Mouse (Mus musculus) cerebellum, postnatal 14 days (tissue): ENCODE measurements around the gene Dnmt3a.
A peak's percentile ranks its signal among the peaks of the same experiment; 100 is the strongest.

Experiments used
- DNase-seq, 2 experiments: peaks; one replicate each; pipeline ENCODE4 v3.0.0; 2021; ENCODE audit warnings: mixed read lengths in 2 of 2

The Dnmt3a gene

DNA sequence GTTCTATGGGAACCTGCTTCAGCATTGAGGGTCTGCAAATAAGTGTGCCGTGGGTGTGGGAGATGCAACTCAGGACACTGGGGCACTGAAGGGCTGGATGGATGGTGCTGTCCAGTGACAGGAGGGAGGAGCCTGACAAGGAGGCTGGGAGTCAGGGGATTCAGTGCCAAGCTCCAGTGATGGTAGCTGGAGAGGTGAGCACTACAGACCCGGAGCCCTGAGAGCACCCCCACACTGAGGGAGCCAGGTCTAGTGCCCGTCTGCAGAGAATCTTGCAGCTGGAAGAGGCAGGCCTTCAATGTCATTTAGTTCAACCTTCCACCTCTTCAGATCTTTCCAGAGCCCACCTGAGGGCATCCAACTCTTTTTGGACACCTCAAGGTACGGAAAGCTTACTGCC lies at the start of gene Dnmt3a:
Gene Dnmt3a (plus strand): TSS at position 156 of the 400 bp plus-strand sequence.
- peak in 1 of 2 experiments; percentile 52 for DNase-seq

DNA sequence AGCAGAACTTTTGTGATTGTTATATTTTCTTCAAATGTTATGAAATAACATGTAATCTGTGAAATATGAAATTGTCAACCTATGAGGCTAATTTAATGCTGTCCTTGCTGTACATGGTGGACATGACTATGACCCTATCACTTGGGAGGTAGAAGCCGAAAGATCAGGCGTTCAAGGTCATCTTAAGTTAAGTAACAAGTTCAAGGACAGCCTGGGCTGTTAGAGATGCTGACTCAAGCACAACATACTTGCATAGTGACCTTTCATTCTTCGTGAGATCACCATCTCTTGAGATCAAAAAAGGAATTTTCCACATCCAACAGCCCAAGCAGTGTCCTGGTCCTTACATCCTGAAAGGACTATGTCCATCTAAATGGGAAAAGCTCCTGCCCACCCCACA lies 49.6 kb upstream of the Dnmt3a start:
- DNase-seq: no peak

DNA sequence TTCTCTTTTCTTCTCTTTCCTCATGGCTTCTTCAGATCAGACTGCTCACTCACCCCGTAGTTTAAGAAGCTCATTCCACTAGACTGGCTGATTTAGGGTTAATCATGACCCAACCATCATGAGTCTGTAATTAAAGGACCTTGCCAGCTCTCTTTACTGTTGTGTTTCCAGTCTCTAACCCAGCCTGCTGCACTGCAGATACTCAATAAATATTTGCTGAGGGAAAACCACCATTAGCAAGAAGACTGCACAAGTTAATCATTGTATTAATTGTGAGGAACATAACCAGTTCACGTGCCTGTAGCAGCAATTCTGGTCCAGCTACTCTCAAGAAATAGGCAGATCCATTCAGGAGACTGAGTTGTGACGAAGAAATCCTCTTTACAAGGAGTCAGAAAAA lies 47.7 kb upstream of the Dnmt3a start:
- no peak for DNase-seq

DNA sequence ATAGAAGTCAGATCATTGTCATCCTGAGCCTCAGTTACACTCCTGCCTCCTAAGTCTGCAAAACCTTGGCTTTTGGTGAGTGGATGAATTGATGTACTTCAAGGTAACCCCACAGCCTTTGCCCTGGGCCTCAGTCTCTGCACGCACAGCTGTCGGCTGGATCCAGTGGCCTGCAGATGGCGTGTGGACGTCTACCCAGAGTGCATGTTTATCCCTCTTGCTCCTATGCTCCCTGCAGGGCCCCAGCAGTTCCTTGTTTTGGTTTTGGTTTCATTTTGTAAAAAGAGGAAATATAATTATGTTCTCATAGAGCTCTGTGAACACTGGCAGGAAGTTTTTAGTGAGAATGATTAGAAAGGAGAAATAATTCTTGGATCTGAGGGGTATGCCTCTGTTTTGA lies 46.4 kb upstream of the Dnmt3a start:
- no peak for DNase-seq

DNA sequence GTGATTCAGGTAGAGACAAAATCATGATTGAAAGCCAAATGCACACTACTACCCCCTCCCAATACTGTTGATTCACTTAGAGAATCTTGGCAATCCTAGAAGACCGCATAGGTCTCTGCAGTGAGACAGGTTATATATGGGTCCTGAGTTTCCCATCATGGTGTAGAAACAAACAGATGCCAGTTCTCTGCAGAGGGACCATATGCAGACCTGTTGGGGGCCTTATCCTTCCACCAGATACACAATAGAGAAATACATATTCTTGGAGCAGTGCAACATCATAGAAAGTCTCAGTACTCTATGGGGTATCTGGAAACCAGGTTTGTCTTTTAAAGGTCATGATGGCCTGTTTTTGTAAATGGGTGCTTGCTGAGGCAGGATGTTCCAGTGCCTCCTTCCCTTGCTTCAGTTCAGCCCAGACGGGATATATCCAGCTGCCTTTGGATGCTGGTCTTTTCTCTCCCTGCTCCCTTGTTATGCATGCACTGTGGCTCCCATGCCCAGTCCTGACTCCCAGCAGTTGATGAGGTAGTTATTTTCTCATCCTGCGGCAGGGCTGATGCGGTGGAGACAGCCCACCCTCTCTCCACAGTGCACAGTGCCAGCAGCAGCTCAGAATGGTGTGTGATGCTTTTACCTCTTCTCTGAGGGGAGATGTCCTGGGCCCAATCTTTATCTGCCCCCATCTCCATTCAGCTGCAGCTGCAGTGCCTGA lies 44.8 kb upstream of the Dnmt3a start:
- DNase-seq: peak in 1 of 2 experiments; percentile 73

DNA sequence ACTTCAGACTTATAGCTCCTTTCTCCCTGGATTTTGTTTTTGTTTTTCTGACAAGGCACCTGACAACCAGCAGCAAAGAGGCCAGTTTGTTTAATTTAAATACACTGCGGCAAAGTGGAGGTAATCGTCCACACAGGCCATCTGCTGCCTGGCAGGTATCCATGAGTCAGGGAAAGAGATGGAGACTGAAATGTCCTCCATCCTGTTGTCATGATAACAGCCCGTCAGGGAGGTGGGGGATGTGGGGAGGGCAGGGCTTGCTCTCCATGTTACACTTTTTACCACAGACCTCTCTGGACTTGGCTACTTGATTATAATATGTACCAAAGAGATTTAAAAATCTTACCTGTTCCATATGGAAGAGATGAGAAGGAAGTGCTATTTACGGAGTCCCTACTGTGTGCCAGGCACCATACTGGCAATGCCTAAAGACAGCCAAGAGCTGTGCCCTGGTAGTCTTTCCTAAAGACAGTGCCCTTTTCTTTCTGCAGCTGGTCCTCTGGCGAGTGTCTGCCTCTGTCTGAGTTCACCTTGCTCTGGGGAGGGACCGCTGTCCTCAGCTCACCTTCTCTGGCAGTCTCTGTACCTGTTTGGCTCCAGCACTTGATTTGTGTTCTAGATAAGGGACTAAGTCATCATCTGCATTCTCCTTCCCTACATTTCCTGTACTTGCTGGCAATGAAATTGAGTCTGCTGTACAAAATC lies 44.1 kb upstream of the Dnmt3a start:
- peak; percentile 95 to 96 for DNase-seq

DNA sequence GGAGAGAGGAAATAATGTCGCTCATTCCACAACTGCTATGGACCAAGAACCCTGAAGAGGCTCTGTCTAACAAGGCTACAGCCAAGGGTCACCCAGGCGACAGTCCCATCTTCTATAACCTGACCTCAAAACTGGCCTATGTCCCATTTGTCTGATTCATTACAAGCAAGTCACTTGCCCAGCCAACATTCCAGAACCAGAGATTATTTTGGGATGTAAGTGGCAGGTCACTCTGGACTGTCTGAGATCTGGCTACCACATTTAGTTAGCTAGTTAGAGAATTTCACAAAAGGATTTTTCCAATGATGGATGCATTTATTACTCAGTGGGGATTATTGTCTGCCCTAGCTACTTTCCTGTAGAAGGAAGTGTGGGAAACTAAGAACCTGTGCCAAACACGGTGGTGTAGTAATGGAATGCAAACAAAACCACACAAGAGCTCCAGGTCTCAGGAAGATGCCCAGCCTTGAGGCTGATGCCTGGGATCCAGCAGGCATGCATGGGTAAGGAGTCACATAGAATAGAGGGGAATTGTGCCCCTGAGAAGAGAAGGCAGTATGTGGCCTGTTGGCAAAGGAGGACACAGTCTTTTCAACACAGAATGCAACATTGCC lies 41.5 kb upstream of the Dnmt3a start:
- DNase-seq: no peak

DNA sequence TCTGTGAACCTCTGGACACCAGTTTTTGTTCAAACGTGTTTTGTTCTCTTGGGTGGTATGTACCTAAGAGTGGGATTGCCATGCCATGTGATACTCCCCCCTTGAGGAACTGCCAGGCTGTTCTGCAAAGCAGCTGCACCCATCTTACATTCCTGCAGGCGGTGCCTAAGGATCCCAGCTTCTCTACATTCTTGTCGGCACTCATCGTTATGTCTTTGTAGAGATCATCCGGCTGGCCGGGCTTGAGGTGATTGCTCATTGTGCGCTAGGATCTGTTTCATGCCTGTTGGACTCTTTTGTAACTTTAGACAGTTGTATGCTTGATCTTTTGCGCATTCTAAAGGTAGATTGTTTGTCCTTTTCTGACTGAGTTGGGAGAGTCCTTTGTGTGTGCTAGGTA lies 38.4 kb upstream of the Dnmt3a start:
- no peak for DNase-seq

DNA sequence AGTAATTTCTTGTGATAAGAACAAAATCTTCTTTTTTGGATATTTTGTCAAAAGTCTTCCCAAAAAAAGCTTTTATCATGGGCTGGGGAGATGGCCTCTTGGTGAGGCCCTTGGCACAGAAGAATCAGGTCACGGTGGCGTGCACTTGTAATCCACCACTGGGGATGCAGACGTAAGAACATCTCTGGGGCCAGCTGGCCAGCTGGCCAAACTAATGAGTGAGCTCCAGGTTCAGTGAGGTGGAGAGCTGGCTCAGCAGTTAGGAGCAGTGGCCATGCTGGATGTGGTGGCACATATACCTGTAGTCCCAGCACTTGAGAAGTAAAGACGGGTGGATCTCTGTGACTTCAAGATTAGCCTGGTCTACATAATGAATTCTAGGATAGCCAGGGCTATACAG lies 37.4 kb upstream of the Dnmt3a start:
- no peak for DNase-seq

DNA sequence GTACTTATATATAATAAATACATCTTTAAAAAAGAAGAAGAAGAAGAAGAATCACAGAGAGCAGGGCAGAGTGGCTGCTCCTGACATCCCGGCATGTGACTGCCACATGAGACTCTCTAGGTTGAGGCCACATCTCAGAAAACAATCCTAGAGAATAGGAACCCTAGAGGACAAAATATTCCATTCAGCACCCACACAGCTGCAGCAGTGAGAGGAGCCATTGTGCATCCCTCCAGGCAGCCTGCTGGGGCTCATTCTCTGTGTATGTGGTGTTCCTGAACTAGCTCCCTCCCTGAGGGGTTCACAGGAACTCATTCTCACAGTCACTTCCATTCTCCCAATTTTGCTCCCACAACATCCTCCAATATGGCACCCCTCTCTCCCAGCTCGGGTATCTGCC lies 35.3 kb upstream of the Dnmt3a start:
- no peak for DNase-seq

DNA sequence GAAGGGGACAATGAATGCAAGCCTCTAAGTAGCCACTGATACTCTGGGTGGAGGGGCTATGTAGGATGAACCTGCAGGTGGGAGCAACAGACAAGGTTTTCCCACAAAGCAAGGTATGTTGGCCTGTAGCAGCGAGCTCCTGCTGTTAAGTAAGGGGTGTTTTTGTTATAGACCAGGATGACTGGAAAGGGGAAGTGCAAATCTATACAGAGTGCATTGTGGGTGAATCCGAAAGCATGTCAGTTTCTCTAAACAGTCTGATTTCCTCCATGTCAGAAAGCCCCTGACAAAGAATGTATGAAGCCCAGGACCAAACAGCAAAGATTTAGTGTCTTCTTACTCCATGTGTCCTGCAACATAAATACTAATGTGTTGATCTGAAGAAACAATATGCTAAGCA lies 34.7 kb upstream of the Dnmt3a start:
- no peak for DNase-seq

DNA sequence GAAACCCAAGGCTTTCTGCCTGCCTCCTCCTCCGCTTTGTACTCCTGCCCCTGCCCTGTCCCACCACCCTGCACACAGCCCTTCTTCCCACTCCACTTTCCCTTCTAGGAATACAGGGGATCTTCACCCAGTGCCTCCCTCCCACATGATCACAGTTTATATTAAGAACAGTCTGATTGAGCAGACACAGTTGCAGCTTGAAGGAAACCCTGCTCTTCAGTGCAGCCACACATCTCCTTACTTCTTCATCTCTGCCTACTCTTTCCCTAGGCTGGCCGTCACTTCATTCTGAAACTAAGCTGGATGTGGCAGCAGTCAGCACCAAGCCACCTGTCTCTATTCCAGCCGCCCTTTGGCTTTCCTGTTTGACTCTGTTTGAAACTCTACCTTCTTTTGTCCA lies 32.2 kb upstream of the Dnmt3a start:
- DNase-seq: no peak

DNA sequence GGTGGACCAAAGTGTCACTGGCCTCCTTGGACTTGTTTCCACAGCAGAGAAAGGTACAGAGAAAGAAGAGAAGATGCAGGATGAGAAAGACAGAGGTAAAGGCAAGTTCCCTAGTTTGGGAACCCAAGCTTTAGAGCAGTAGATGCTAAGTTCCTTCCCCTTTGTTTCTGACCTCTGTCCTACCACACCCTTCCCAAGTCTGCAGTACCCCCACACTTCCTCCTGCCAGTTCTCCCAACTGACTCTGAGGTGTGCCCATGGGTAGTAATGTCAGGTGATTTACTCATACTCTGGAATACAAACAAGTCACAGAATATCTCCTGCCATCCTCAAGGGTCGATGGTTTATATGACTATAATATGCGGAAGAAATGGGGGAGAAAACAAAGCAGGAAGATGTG lies 29.8 kb upstream of the Dnmt3a start:
- no peak for DNase-seq

DNA sequence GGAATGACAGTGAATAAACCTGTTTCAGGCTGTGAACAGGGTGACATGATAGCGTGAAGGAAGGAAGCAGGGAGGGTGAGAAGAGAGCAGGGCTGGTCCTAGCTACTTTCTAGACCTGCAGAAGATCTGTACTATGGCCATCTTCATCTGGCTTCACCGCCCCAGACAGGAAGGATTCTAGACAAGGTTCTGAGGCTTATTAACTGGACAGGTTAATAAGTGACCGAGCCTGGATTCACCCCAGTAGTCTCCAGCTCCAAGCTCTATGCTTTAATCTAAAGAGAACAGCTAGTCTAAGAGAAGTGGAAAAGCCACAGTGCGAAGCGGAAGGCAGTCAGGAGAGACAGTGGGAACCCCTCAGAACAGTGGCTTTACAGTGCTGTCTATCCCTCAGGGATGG lies 28.1 kb upstream of the Dnmt3a start:
- DNase-seq: no peak

DNA sequence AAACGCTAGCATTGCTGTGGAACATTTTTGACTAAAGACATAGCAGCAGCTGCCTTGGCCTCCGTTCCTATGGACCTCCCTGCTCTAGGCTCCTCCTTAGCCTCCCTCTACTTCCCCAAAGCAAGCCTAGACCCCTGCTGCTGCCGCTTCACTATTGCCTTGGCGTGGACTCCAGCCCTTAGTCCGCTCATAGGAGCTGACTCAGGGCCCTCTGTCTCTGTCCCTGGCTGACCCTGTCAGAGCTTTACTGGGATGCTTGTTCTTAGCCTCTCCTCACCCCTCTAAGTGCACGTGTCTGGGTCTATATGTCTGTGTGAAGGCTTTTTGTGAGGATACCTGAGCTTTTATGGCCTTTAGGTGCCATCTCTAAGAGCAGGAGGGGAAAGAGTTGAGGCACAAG lies 27.5 kb upstream of the Dnmt3a start:
- no peak for DNase-seq

DNA sequence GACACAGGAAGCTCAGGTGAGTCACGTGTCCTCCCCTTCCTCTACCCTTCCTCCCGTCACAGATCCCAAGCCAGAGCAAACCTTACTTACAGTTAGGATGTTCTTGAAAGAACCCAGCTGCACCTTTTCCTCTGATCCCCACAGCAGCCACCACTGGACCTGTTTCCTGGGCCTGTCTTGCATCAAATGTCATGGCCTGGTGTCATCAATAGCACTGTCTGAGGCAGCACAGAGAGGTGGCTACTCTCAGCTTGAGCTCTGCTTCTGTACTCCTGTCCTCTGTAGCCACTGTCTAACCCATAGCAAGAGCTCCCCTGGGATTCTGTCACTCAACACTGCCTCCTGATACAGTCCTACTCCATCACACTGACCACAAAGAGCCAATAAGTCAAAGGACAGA lies 26.2 kb upstream of the Dnmt3a start:
- DNase-seq: no peak

DNA sequence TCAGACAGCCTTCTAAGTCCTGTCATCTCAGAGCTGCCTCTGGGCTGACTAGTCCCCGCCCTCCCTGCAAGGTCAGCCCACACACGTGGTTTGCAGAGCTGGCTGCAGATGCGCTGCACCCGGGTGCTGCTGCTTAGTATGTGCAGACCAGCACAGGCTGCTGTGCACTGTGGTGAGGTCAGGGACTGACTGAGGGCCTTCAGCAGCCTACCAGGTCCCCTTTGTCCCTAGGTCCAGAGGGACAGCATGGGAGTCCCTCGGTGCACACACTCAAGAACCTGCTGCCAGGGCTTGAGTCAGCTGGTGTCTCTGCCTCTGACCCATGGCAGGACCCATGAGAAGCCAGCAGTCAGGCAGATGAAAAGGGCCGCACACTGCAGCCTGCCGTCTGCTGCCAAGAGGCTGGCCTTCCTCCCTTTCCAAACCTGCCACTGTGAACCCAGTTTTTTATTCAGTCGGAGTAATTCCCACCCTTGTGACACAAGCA lies 25.4 kb upstream of the Dnmt3a start:
- DNase-seq: no peak

DNA sequence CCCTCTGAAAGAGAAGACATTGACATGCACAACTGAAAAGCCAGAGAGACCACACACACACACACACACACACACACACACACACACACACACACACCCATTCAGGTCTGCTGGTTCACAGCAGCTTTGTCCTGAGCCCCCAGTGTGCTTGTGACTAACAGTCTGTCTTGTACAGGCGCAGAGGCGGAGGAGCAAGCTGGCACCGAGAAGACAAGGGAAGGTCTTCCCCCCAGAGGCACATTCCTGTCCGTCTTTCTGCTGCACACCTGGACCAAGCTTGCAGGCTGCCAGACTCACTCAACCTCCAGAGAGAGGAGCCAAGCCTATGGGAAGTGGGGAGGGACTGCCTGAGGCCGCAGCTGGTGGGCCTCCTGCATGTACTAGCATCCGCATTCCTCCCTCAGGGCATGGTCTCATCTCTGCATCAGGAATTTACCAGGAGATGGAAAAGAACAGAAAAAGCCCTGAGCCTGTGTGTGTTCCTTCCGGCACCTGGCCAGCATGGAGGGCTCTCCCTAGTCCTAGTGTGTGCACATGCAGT lies 24.8 kb upstream of the Dnmt3a start:
- DNase-seq: no peak

DNA sequence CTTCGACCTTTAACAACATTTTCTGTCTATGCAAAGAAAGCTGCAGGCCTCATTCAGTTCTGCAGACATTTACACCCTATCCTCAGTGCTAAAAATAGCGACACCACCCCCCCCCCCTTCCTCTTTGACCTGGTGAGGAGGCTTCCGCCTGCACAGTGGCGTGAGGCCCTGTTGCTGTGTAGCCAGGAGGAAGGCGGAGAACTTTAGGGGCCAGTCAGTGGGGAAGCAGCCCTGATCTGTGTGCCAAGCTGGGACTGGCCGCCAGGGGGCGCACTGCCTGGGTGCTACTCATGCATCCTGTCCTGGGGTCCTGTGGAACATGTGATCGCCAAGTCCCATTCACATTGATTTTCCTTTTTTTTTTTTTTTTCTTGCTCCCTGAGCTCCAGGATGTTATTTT lies 24.3 kb upstream of the Dnmt3a start:
- peak; percentile 85 to 91 for DNase-seq

DNA sequence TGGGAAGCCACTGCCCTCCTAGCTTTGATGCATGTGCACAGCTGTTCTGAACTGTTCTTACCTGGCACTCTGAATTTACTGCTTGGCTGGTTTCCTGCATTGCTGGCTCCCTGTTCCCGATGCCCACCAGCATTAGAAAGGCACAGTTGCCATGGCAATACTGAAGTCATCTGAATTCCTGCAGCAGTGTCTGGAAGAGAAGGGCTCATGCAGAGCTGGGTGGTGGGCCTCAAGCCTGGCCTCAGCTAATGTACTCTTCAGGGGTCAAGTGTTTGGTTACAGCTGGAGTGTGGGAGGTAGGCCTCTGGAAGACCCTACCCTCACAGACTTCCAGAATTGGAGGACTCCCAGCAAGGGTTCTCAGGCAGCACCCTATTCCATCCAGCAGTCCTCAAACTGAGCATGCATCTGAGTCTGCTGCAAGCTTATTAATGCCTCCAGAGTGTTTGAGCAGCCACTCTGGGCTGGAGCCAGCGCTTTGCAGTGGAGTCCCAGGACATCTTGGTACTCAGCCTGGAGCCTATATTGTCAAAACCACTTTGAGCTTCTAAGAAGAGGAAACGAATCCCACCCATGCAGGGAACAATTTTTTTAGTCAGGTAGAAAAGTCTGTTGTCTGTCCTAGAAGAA lies 22.5 kb upstream of the Dnmt3a start:
- DNase-seq: no peak

DNA sequence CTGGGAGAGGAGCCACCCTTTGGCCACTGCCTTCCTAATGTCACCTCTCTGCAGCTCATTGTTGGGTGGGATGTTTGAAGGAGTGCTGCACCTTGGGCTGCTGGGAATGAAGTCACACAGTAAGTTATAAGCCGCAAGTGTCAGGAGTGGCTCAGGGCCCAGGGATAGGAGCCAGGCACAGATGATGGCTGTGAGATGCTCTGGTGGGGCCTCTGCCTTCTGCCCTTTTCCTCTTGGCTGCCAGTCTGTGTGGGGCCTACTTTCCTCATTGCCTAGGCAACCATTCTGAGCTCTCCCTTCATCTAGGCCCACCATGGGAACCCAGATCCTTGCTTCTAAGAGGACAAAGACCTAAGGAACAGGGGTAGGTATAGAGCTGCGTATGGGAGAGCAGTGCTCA lies 21.5 kb upstream of the Dnmt3a start:
- DNase-seq: peak in 1 of 2 experiments; percentile 48

DNA sequence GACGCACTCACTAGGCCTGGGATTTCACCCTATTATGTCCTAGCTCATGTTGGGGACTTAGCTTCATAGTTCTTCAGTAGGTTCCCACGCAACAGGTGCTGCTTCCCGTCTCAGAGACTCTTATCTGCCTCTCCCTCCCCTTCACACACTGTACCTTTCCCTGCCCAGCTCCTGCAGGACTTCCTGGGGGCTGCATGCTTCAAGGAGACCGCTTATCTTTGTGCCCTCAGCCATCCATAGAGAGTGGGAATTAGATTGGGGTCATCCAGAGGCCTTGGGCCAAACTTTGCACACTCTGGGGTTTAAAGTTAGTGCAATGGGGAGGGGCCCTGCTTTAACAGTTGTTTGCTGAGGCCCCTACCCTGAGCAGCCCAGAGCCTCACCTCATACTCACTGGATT lies 21.1 kb upstream of the Dnmt3a start:
- no peak for DNase-seq

DNA sequence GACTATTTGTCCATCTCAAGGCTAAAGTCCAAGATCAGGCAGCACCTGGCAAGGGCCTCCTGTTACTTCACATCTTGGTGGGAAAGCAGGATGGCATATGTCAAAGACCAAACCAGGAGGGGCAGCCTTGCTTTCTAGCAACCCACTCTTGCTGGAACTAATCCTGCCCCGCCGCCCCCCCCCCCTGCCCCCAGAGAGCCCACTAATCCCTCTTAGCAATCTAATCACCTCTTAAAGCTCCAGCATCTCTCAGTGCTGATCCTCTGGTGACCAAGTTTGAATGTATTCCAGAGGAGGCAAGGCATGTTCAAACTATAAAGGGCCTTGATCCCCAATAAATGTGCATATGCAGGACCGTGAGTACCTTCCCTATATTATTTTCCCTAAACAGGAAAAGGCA lies 18.8 kb upstream of the Dnmt3a start:
- DNase-seq: no peak
